Mouse (Mus musculus) kidney, embryonic 14.5 days (tissue): ENCODE data around the gene Epn2. TPM values are rescaled to one million over a fixed set of nuclear protein-coding genes. Genes with fewer than 3 reads are reported as not detected.

ENCODE experiments used
- ATAC-seq: fragments of 200-750 bp; cut with Nextera tagmentation; 2 replicates; pipeline ENCODE4 v1.8.0; 2017; ENCODE audit warnings: moderate number of reproducible peaks, mild to moderate bottlenecking, moderate TSS enrichment, moderate library complexity; ENCODE audit not compliant: low FRiP score, low TSS enrichment
- H3K27ac ChIP-seq: fragments of 300-500 bp; sonication (generic); 2 replicates; pipeline ENCODE4 v1.5.1; 2014; ENCODE audit warnings: low read depth, mild to moderate bottlenecking, low read length, moderate library complexity, mixed read lengths
- H3K27me3 ChIP-seq: fragments of 300-500 bp; sonication (generic); 2 replicates; pipeline ENCODE4 v1.6.1; 2014; ENCODE audit warnings: mild to moderate bottlenecking, low read length; ENCODE audit not compliant: control insufficient read depth, insufficient read depth
- H3K36me3 ChIP-seq: fragments of 300-500 bp; sonication (generic); 2 replicates; pipeline ENCODE4 v1.6.1; 2014; ENCODE audit warnings: low read length, mixed read lengths; ENCODE audit not compliant: control insufficient read depth, insufficient read depth
- H3K4me1 ChIP-seq: fragments of 300-500 bp; sonication (generic); 2 replicates; pipeline ENCODE4 v1.6.1; 2014; ENCODE audit warnings: low read length, mixed read lengths; ENCODE audit not compliant: control insufficient read depth, insufficient read depth
- H3K4me2 ChIP-seq: fragments of 300-500 bp; sonication (generic); replicated peaks from 2 replicates; pipeline ENCODE4 v1.6.1; 2014; ENCODE audit warnings: low read depth, mild to moderate bottlenecking, low read length
- H3K4me3 ChIP-seq: fragments of 300-500 bp; sonication (generic); 2 replicates; pipeline ENCODE4 v1.5.1; 2014; ENCODE audit warnings: mild to moderate bottlenecking, low read length
- H3K9ac ChIP-seq: fragments of 300-500 bp; sonication (generic); 2 replicates; pipeline ENCODE4 v1.6.1; 2014; ENCODE audit warnings: low read depth, mild to moderate bottlenecking, low read length, moderate library complexity
- H3K9me3 ChIP-seq: fragments of 300-500 bp; sonication (generic); 2 replicates; pipeline ENCODE4 v1.6.1; 2016; ENCODE audit warnings: low read length; ENCODE audit not compliant: control insufficient read depth
- WGBS: fragments of 180-500 bp; shearing (Covaris S2); extraction: QIAGEN DNeasy Blood & Tissue Kit; methylation state at CpG from one replicate; pipeline ENCODE4 v1.1.7; 2014; 5-methylcytosine and 5-hydroxymethylcytosine counted together
- polyA plus RNA-seq: library from polyadenylated mRNA; unstranded; fragments of >200 nt; fragmentation: Nextera tagmentation; extraction: Ambion mirVana; gene quantifications from 2 replicates; pipeline ENCODE4 v1.2.1, GENCODE M21; 2014

Gene Epn2
- 20.0 and 31.3 TPM in 2 replicates for polyA plus RNA-seq

DNA sequence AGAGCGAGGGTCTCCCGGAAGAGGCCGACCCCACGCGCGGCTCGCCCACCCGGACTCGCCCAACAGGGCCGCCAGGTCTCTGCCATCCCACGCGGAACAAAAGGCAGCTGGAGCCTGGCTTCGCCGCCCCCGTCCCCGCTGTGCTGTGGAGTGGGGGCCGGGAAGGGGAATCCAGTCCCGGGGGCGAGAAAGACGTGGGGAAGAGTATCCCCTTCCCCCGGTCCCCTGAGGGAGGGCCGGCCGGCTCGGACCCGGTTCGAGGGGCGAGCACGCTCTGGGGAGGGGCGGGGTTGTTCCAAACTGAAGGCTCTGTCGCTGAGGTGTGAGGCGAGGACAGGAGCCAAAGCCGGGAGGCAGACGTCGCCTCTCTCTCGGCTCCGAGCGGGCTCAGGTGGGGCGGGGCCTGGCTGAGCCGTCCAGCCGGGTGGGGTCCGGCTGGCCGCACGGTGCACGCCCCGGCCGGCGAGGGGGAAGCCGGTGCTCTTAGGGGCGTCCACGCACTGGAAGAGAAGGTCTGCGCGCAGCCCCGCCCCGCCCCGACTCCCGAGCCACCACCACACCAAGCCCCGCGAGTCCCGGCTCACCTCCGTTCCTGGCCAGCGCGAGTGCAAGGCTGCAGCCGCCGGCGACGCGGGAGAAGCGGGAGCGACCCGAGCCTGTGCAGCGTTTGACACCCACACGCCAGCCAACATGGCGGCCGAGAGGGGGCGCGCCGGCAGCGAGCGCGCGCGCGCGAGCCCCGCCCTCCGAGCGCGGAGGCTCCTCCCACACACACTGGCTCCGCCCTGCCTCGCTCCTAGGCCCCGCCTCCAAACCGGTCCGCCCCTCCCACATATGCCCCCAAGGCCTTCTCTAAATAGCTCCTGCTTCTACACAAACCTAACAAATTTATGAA lies at the start of gene Epn2:
TSS of gene Epn2 (minus strand) at position 705 of the 895 bp plus-strand sequence.
- H3K9me3 ChIP-seq, result no peaks in the 10 kb centered on the region
- H3K36me3 ChIP-seq, result no peaks in the 10 kb centered on the region
- peak within 1 kb of the TSS; percentile 87 for H3K27ac ChIP-seq
- WGBS, result under 1% methylated on average over 73 of the region's 93 CpGs
- no peaks in the 10 kb centered on the region for H3K27me3 ChIP-seq
- H3K4me3 ChIP-seq, result peak within 1 kb of the TSS; percentile 93
- H3K9ac ChIP-seq, result peak within 1 kb of the TSS; percentile 93
- peak; percentile 96 for ATAC-seq
- peaks cover 20% of the 10 kb centered on the region for H3K4me1 ChIP-seq
- H3K4me2 ChIP-seq, result peak within 1 kb of the TSS; percentile 92

DNA sequence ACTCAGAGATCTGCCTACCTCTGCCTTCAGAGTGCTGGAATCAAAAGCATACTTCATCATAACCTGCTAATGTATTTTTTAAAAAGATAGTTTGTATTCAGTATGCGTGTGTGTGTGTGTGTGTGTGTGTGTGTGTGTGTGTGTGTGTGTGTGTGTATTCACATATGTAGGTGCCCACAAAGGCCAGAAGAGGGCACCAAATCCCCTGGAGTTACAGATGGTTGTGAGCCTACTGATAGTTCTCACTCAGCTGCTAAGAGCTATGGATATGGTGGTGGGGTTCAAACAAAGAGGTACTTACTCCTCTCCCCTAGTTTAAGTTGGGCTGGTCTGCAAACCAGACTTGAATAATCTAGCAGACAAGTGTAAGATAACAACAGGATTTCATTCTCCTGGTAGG lies 47.0 kb upstream of the Epn2 start:
- Histone ChIP-seq H3K27ac (no peak overlapping the region), H3K9ac (no peak overlapping the region), H3K27me3 (no peaks in the 10 kb centered on the region), H3K4me2 (no peak overlapping the region), H3K4me1 (no peaks in the 10 kb centered on the region), H3K9me3 (no peaks in the 10 kb centered on the region), H3K36me3 (no peaks in the 10 kb centered on the region), H3K4me3 (no peak overlapping the region)
- WGBS, result 100% methylated on average over 1 of the region's 1 CpGs
- ATAC-seq, result no peak

DNA sequence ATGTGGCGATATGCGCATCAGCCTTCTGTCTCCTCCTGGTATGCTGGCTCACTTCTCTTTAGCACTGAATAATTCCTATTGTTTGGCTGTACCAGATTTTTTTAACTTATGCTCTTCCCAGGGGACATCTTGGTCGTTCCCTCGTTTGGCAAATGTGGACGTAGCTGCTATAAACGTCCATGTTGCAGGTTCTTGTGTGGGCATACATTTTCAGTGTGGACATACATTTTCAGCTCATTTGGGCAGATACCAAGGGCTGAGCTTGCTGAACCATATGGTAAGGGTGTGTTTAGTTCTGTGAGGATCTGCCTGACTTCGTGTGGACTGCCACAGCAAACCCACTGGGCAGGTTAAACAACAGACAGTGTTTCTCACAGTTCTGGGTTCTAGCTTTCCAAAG lies 45.6 kb upstream of the Epn2 start:
- Histone ChIP-seq H3K9ac (no peak overlapping the region), H3K9me3 (no peaks in the 10 kb centered on the region), H3K36me3 (no peaks in the 10 kb centered on the region), H3K4me2 (no peak overlapping the region), H3K4me3 (no peak overlapping the region), H3K27ac (no peak overlapping the region), H3K4me1 (no peaks in the 10 kb centered on the region), H3K27me3 (no peaks in the 10 kb centered on the region)
- 79% methylated on average over 7 of the region's 7 CpGs for WGBS
- ATAC-seq, result no peak

DNA sequence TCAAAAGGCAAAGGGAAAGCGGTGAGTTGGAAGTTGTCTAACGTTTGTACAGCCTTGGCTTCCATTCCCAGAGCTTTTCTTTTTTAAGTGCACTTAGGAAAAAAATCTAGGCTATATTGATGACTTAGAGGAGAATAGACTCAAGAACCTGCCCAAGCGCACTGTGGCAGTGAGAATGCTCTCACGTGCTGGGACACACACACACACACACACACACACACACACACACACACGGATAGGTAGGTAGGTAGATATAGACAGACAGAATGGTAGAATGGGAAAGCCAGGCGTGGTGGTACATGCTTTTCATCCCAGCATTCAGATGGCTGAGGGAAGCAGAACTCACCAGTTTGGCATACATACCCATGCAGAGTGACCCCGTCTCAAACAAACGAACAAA lies 41.3 kb upstream of the Epn2 start:
- no peaks in the 10 kb centered on the region for H3K36me3 ChIP-seq
- peak overlapping the region; percentile 45; the same call in 1 of the 2 replicates for H3K9ac ChIP-seq
- ATAC-seq, result no peak
- H3K27me3 ChIP-seq, result no peaks in the 10 kb centered on the region; the same call in 1 of the 2 replicates
- H3K9me3 ChIP-seq, result no peaks in the 10 kb centered on the region
- H3K27ac ChIP-seq, result no peak overlapping the region
- WGBS, result 66% methylated on average over 8 of the region's 8 CpGs
- H3K4me1 ChIP-seq, result peaks cover 3% of the 10 kb centered on the region; the same call in 1 of the 2 replicates
- H3K4me3 ChIP-seq, result peak overlapping the region; percentile 35; the same call in 1 of the 2 replicates
- peak overlapping the region; percentile 64 for H3K4me2 ChIP-seq

DNA sequence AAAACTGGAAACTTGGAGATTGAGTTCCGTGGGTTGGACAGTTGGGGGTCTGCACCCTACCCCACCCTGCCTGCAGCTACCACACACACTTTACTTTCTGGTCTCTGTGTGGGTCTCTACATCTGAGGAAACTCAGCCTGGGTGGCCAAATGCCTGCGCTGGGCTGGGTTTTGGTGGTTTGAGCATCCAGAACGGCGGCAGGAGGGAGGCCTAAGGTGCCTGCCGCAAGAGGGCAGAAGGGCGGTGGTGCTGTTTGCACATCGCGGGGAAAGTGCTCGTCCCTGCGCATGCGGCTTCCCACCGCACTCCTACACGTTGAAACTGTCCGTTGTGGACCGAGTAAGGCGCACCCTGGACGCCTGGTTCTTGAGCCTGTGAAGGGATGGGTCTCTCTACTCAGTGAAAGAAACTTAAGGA lies 40.8 kb upstream of the Epn2 start:
- WGBS, result under 1% methylated on average over 17 of the region's 17 CpGs
- Histone ChIP-seq H3K4me2 (peak overlapping the region; percentile 64), H3K9ac (peak overlapping the region; percentile 45; the same call in 1 of the 2 replicates), H3K4me1 (peaks cover 4% of the 10 kb centered on the region; the same call in 1 of the 2 replicates), H3K27ac (no peak overlapping the region), H3K9me3 (no peaks in the 10 kb centered on the region), H3K27me3 (no peaks in the 10 kb centered on the region; the same call in 1 of the 2 replicates), H3K4me3 (peak overlapping the region; percentile 35), H3K36me3 (no peaks in the 10 kb centered on the region)
- peak; percentile 75 for ATAC-seq

DNA sequence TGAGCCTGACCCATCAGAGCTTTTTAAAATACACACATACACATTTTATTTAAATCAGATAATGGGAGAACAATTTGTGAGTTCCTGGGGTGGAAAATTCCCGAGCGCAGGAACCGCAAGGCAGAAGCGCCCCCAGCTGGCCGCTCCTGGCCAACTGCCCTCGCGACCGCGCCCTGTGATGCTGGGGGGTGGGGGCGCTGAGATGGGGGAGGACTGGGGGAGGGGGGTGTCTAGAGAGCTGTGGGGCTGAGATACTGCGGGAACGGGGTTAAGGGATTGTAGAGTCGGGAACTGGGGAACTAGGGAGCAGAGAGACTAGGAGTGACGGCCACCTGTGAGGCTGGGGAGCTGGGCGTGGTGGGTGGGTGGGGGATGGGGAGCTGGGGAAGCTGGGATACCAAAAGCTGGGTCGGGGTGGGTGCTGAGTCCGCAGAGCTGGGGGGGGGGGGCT lies 40.3 kb upstream of the Epn2 start:
- no peaks in the 10 kb centered on the region for H3K36me3 ChIP-seq
- no peaks in the 10 kb centered on the region; the same call in 1 of the 2 replicates for H3K27me3 ChIP-seq
- peak; percentile 61 for ATAC-seq
- H3K9ac ChIP-seq, result peak overlapping the region; percentile 45; the same call in 1 of the 2 replicates
- H3K4me3 ChIP-seq, result peak overlapping the region; percentile 35
- no peaks in the 10 kb centered on the region for H3K9me3 ChIP-seq
- no peak overlapping the region for H3K27ac ChIP-seq
- H3K4me1 ChIP-seq, result peaks cover 5% of the 10 kb centered on the region; the same call in 1 of the 2 replicates
- peak overlapping the region; percentile 64 for H3K4me2 ChIP-seq
- 0% methylated on average over 15 of the region's 17 CpGs for WGBS

DNA sequence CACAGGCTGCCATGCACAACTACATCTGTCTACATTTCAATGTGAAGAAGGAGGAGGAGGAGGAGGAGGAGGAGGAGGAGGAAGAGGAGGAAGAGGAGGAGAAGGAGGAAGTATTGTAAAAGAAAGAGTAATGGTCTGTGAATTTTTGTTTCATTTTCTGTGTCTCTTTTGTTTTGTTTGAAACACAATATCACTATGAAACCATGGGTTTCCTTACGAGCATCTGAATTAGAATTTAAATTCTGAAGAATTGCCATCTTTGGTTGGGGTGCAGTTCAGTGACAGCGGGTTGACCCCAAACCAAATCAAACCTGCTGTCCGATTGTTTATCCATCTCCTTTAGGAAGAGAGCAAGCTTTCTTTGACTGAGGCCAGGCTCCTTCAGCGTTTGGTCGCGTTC lies 39.9 kb upstream of the Epn2 start:
- H3K4me3 ChIP-seq, result peak overlapping the region; percentile 35
- 6% methylated on average over 6 of the region's 6 CpGs for WGBS
- H3K27me3 ChIP-seq, result no peaks in the 10 kb centered on the region; the same call in 1 of the 2 replicates
- peak overlapping the region; percentile 64 for H3K4me2 ChIP-seq
- H3K4me1 ChIP-seq, result peaks cover 9% of the 10 kb centered on the region; the same call in 1 of the 2 replicates
- H3K36me3 ChIP-seq, result no peaks in the 10 kb centered on the region
- H3K27ac ChIP-seq, result no peak overlapping the region
- no peak for ATAC-seq
- 0 out of 2 replicates have a peak overlapping the region, but pooled peaks have one; percentile 45 for H3K9ac ChIP-seq
- H3K9me3 ChIP-seq, result no peaks in the 10 kb centered on the region

DNA sequence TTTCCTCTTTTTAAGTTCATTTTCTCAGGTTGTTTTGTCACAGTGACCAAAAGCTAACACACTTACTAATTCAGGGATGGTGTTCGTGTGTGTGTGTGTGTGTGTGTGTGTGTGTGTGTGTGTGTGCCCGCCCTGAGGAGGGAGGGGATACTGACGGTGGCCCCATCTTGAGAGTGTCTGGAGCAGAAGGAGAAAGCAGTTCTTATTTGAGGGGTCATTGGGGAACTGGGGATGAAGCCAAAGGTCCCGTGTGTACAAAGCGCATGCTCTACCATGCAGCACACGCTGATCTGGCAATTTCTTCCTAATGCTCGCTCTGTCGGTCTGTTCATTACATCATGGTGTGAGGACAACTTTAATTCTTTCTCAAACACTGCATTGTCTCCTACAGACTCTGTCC lies 39.1 kb upstream of the Epn2 start:
- no peaks in the 10 kb centered on the region for H3K36me3 ChIP-seq
- no peak overlapping the region for H3K27ac ChIP-seq
- no peaks in the 10 kb centered on the region; the same call in 1 of the 2 replicates for H3K27me3 ChIP-seq
- H3K4me2 ChIP-seq, result no peak overlapping the region
- H3K4me1 ChIP-seq, result peaks cover 9% of the 10 kb centered on the region; the same call in 1 of the 2 replicates
- H3K9me3 ChIP-seq, result no peaks in the 10 kb centered on the region
- WGBS, result 81% methylated on average over 8 of the region's 8 CpGs
- H3K9ac ChIP-seq, result no peak overlapping the region
- no peak for ATAC-seq
- H3K4me3 ChIP-seq, result no peak overlapping the region

DNA sequence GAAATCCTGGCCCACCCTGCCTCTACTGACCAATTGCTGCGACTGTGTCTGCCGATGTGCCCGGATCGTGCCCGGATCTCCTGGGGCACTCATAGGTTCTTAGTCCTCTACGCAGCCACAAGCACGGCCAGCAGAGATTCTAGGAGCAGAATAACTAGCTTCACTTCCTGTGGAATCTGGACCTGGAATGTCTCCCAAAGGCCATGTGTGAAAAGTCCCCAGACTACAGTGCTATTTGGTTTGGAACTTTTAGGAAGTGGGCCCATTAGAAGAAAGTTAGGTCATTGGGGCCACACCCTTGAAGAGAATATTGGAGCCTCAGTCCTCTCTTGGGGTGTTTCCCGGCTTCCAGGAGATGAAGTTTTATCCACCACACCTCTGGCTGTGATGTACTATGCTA lies 38.6 kb upstream of the Epn2 start:
- Histone ChIP-seq H3K36me3 (no peaks in the 10 kb centered on the region), H3K4me2 (no peak overlapping the region), H3K27me3 (no peaks in the 10 kb centered on the region; the same call in 1 of the 2 replicates), H3K9me3 (no peaks in the 10 kb centered on the region), H3K27ac (no peak overlapping the region), H3K4me1 (peaks cover 9% of the 10 kb centered on the region; the same call in 1 of the 2 replicates), H3K9ac (no peak overlapping the region), H3K4me3 (no peak overlapping the region)
- 88% methylated on average over 8 of the region's 8 CpGs for WGBS
- no peak for ATAC-seq
